In genomic region chr2:65908526-65908925, GRCm38 (mm10) we compare ENCODE assay signal across 22 mouse cellular contexts.
DNase-seq lines count a peak whose midpoint lies in the region; ATAC-seq and TF ChIP-seq lines count a peak whose summit lies in the region.
"Had no signal": no experiment of that assay in that cellular context is flagged by ENCODE, and none has a peak within 500 bp of the region (broad histone marks: within the 10 kb centered on the region; RNA-seq: fewer than 3 reads in every experiment).

No protein-coding gene starts in this region.

- no peaks in the 10 kb centered on the region for H3K9me3 ChIP-seq in hindbrain, embryonic 14.5 days (ENCODE audit: control insufficient read depth, low read length)
- H3K9me3 ChIP-seq in midbrain, postnatal 0 days (ENCODE audit: low read length): no peaks in the 10 kb centered on the region
- H3K9me3 ChIP-seq: heart, embryonic 12.5 days; limb, embryonic 13.5 days; liver, embryonic 13.5 days; neural tube, embryonic 12.5 days had no signal

- H3K4me3 ChIP-seq in layer of hippocampus, adult 2 months: no peak overlapping the region
- no peak overlapping the region for H3K4me3 ChIP-seq in hindbrain, embryonic 14.5 days (replicated peaks; ENCODE audit: low read length)
- H3K4me3 ChIP-seq in midbrain, postnatal 0 days (ENCODE audit: low read depth, low read length): no peak overlapping the region
- H3K4me3 ChIP-seq: heart, embryonic 12.5 days; limb, embryonic 13.5 days; liver, embryonic 13.5 days; neural tube, embryonic 12.5 days had no signal

- ATAC-seq in hindbrain, embryonic 14.5 days (ENCODE audit: low FRiP score): no peak
- no peak for ATAC-seq in midbrain, postnatal 0 days (ENCODE audit: low FRiP score)
- no peak for ATAC-seq in megakaryocyte-erythroid progenitor cell, adult 5-6 weeks (replicated peaks; ENCODE audit: low FRiP score, low TSS enrichment, poor library complexity, severe bottlenecking)

- peak overlapping the region; percentile 27; the same call in 1 of the 2 replicates for H3K4me2 ChIP-seq in hindbrain, embryonic 14.5 days (replicated peaks)
- H3K4me2 ChIP-seq in midbrain, postnatal 0 days (ENCODE audit: low read depth, low read length, poor library complexity, severe bottlenecking): no peak overlapping the region
- H3K4me2 ChIP-seq: heart, embryonic 12.5 days; limb, embryonic 13.5 days; liver, embryonic 13.5 days; lung, embryonic 14.5 days; neural tube, embryonic 12.5 days had no signal

- H3K27me3 ChIP-seq in hindbrain, embryonic 14.5 days (ENCODE audit: control insufficient read depth, insufficient read depth, low read length): no peaks in the 10 kb centered on the region
- H3K27me3 ChIP-seq in midbrain, postnatal 0 days (ENCODE audit: insufficient read depth, low read length): no peaks in the 10 kb centered on the region
- H3K27me3 ChIP-seq: CH12.LX; heart, embryonic 12.5 days; limb, embryonic 13.5 days; neural tube, embryonic 12.5 days had no signal

- no peak overlapping the region for H3K9ac ChIP-seq in hindbrain, embryonic 14.5 days
- H3K9ac ChIP-seq in midbrain, postnatal 0 days (replicated peaks; ENCODE audit: low read length, poor library complexity, severe bottlenecking): no peak overlapping the region
- H3K9ac ChIP-seq: heart, embryonic 12.5 days; limb, embryonic 13.5 days; liver, embryonic 13.5 days; lung, embryonic 14.5 days; neural tube, embryonic 12.5 days had no signal

- DNase-seq in layer of hippocampus, adult 2 months (ENCODE audit: low spot score in 2 of 2): no peak
- no peak for DNase-seq in layer of hippocampus, adult 8-10 months (ENCODE audit: low spot score in 2 of 2)
- DNase-seq in R1 (ENCODE audit: low read depth, low spot score): peak; percentile 52
- DNase-seq in hindbrain, embryonic 14.5 days (ENCODE audit: low spot score): no peak
- no peak for DNase-seq in midbrain, postnatal 0 days (ENCODE audit: low spot score)
- DNase-seq in natural killer cell, adult 2 months (ENCODE audit: low spot score in 2 of 2): no peak
- no peak for DNase-seq in lung, postnatal 36 days
- DNase-seq: adrenal gland, adult 2 months; cerebellum, adult 9-11 months; embryo, embryonic 11 days; kidney, postnatal 36 days; liver, embryonic 13.5 days; lung, embryonic 14.5 days; lung, postnatal 4 days; right cerebral cortex, postnatal 14 days; spleen, adult 18-20 months; thymus, postnatal 36 days had no signal

- H3K36me3 ChIP-seq in hindbrain, embryonic 14.5 days (replicated peaks; ENCODE audit: control insufficient read depth, insufficient read depth): no peaks in the 10 kb centered on the region; the same call in 1 of the 2 replicates
- H3K36me3 ChIP-seq in midbrain, postnatal 0 days (ENCODE audit: insufficient read depth, low read length): no peaks in the 10 kb centered on the region
- H3K36me3 ChIP-seq: heart, embryonic 12.5 days; limb, embryonic 13.5 days; liver, embryonic 13.5 days; neural tube, embryonic 12.5 days had no signal

- 21% methylated on average over 3 of the region's 3 CpGs for WGBS in hindbrain, embryonic 14.5 days
- WGBS in midbrain, postnatal 0 days: 51% methylated on average over 3 of the region's 3 CpGs

- TF ChIP-seq CTCF in layer of hippocampus, adult 2 months (conservative IDR thresholded peaks at IDR 0.05): no peak
- no peak for TF ChIP-seq CTCF in midbrain, postnatal 0 days (IDR thresholded peaks at IDR 0.05)

- peak overlapping the region; percentile 32; the same call in 1 of the 2 replicates for H3K27ac ChIP-seq in layer of hippocampus, adult 2 months
- peak overlapping the region; percentile 60 for H3K27ac ChIP-seq in hindbrain, embryonic 14.5 days
- peak overlapping the region; percentile 26; the same call in 1 of the 2 replicates for H3K27ac ChIP-seq in midbrain, postnatal 0 days (ENCODE audit: low read depth, low read length)
- H3K27ac ChIP-seq: limb, embryonic 13.5 days; liver, embryonic 13.5 days; neural tube, embryonic 12.5 days had no signal

- H3K4me1 ChIP-seq in hindbrain, embryonic 14.5 days (replicated peaks; ENCODE audit: control insufficient read depth, insufficient read depth, low read length): peaks cover 24% of the 10 kb centered on the region
- peaks cover 7% of the 10 kb centered on the region; the same call in 1 of the 2 replicates for H3K4me1 ChIP-seq in midbrain, postnatal 0 days (ENCODE audit: insufficient read depth, low read length)
- H3K4me1 ChIP-seq: limb, embryonic 13.5 days had no signal
